ENCODE assay signal across 8 mouse cellular contexts in the genomic region with DNA sequence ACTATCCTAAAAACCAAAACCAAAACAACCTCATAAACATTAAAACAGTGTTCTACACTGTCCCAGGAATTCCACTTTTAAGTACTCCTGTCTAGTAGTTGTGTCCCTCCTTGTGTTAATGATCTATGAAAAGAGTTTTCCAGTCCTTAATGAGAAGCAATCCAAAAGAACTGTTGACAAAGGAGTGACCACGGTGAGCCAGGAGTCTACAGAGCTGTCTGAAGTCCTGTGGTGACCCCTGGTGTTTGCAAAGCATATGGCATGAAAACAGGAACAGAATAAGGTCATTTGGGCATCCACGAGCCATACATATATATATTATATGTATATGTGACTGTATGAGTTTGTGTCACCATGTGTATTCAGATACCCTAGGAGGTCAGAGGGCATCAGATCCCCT. TPM values are rescaled to one million over a fixed set of nuclear protein-coding genes. Genes with fewer than 3 reads are reported as not detected.
DNase-seq lines count a peak whose midpoint lies in the region; ATAC-seq lines count a peak whose summit lies in the region.

No protein-coding gene starts in this region.

- H3K27me3 ChIP-seq in forebrain, embryonic 10.5 days (ENCODE audit: poor library complexity, severe bottlenecking), result peaks cover 48% of the 10 kb centered on the region
- peaks cover 20% of the 10 kb centered on the region for H3K27me3 ChIP-seq in forebrain, embryonic 16.5 days (replicated peaks; ENCODE audit: control insufficient read depth, insufficient read depth, low read length)
- peaks cover 47% of the 10 kb centered on the region for H3K27me3 ChIP-seq in limb, embryonic 13.5 days
- H3K27me3 ChIP-seq in midbrain, embryonic 14.5 days (ENCODE audit: control insufficient read depth, insufficient read depth, low read length), result peaks cover 38% of the 10 kb centered on the region

- H3K27ac ChIP-seq in forebrain, embryonic 10.5 days, result no peak overlapping the region
- H3K27ac ChIP-seq in forebrain, embryonic 16.5 days (ENCODE audit: low read length), result no peak overlapping the region
- H3K27ac ChIP-seq in limb, embryonic 13.5 days, result no peak overlapping the region
- no peak overlapping the region for H3K27ac ChIP-seq in midbrain, embryonic 14.5 days (replicated peaks; ENCODE audit: low read depth, low read length)

- H3K9me3 ChIP-seq in forebrain, embryonic 10.5 days, result peaks cover 15% of the 10 kb centered on the region
- H3K9me3 ChIP-seq in forebrain, embryonic 16.5 days (ENCODE audit: control insufficient read depth, low read length), result no peaks in the 10 kb centered on the region
- 0 out of 2 replicates have a peak, but pooled peaks cover 6% of the 10 kb centered on the region for H3K9me3 ChIP-seq in limb, embryonic 13.5 days
- H3K9me3 ChIP-seq in midbrain, embryonic 14.5 days (ENCODE audit: control insufficient read depth, low read length), result peaks cover 4% of the 10 kb centered on the region; the same call in 1 of the 2 replicates

- H3K4me3 ChIP-seq in forebrain, embryonic 10.5 days, result no peak overlapping the region
- no peak overlapping the region for H3K4me3 ChIP-seq in forebrain, embryonic 16.5 days (replicated peaks; ENCODE audit: low read length)
- H3K4me3 ChIP-seq in limb, embryonic 13.5 days, result no peak overlapping the region
- H3K4me3 ChIP-seq in midbrain, embryonic 14.5 days (replicated peaks; ENCODE audit: low read depth, low read length), result no peak overlapping the region

- H3K4me2 ChIP-seq in forebrain, embryonic 16.5 days (ENCODE audit: low read length), result no peak overlapping the region
- H3K4me2 ChIP-seq in limb, embryonic 13.5 days (replicated peaks), result no peak overlapping the region
- H3K4me2 ChIP-seq in midbrain, embryonic 14.5 days (ENCODE audit: low read length), result no peak overlapping the region

- H3K9ac ChIP-seq in forebrain, embryonic 16.5 days (replicated peaks; ENCODE audit: low read depth, low read length), result no peak overlapping the region
- H3K9ac ChIP-seq in limb, embryonic 13.5 days, result no peak overlapping the region
- no peak overlapping the region for H3K9ac ChIP-seq in midbrain, embryonic 14.5 days (replicated peaks; ENCODE audit: low read length)

- DNase-seq in forebrain, embryonic 10.5 days (ENCODE audit: extremely low spot score, low spot score), result peak; percentile 52
- DNase-seq in T-cell, adult 2 months (ENCODE audit: low spot score), result peak; percentile 70
- peak; percentile 78 for DNase-seq in embryo, embryonic 11 days
- peak; percentile 80 for DNase-seq in heart, postnatal 4 days
- DNase-seq in midbrain, embryonic 14.5 days, result peak; percentile 83
- peak; percentile 70 for DNase-seq in thymus, postnatal 0 days (ENCODE audit: low spot score)

- H3K36me3 ChIP-seq in forebrain, embryonic 10.5 days (replicated peaks), result 0 out of 2 replicates have a peak, but pooled peaks cover 3% of the 10 kb centered on the region
- no peaks in the 10 kb centered on the region for H3K36me3 ChIP-seq in forebrain, embryonic 16.5 days (ENCODE audit: control insufficient read depth, insufficient read depth)
- no peaks in the 10 kb centered on the region for H3K36me3 ChIP-seq in limb, embryonic 13.5 days
- no peaks in the 10 kb centered on the region for H3K36me3 ChIP-seq in midbrain, embryonic 14.5 days (ENCODE audit: control insufficient read depth, insufficient read depth, low read length)

- 16% methylated on average over 2 of the region's 2 CpGs for WGBS in forebrain, embryonic 10.5 days
- WGBS in forebrain, embryonic 16.5 days, result 5% methylated on average over 2 of the region's 2 CpGs
- whole genome bisulfite sequencing in limb, embryonic 13.5 days, result 9% methylated on average over 2 of the region's 2 CpGs
- 13% methylated on average over 2 of the region's 2 CpGs for WGBS in midbrain, embryonic 14.5 days

- no peak for ATAC-seq in forebrain, embryonic 16.5 days
- ATAC-seq in limb, embryonic 13.5 days (ENCODE audit: low FRiP score, low read depth), result 0 out of 2 replicates have a peak, but pooled peaks have one; percentile 41
- ATAC-seq in midbrain, embryonic 14.5 days (ENCODE audit: low FRiP score, low TSS enrichment), result peak; percentile 57; the same call in 1 of the 2 replicates

- H3K4me1 ChIP-seq in forebrain, embryonic 10.5 days, result peaks cover 15% of the 10 kb centered on the region
- peaks cover 14% of the 10 kb centered on the region for H3K4me1 ChIP-seq in forebrain, embryonic 16.5 days (replicated peaks; ENCODE audit: control insufficient read depth, insufficient read depth, low read length)
- peaks cover 15% of the 10 kb centered on the region for H3K4me1 ChIP-seq in limb, embryonic 13.5 days
- no peaks in the 10 kb centered on the region for H3K4me1 ChIP-seq in midbrain, embryonic 14.5 days (ENCODE audit: control insufficient read depth, insufficient read depth, low read length)

RNA-seq across cellular contexts. Expression of a gene that starts 8.0 kb away (rescaled TPM):
- polyA plus RNA-seq in forebrain, embryonic 10.5 days (2016; fragmentation: Nextera tagmentation; extraction: Ambion mirVana), result 82.9 and 88.7 TPM in 2 replicates
- 66.8 and 67.7 TPM in 2 replicates for polyA plus RNA-seq in forebrain, embryonic 16.5 days (2015; fragmentation: Nextera tagmentation; extraction: Ambion mirVana)
- total RNA-seq in heart, postnatal 4 days (2021), result 100 to 1,000 TPM; 193 to 202 TPM
- polyA plus RNA-seq in limb, embryonic 13.5 days (2015; fragmentation: Nextera tagmentation; extraction: Ambion mirVana), result 100 and 114 TPM in 2 replicates
- 149 and 181 TPM in 2 replicates for polyA plus RNA-seq in midbrain, embryonic 14.5 days (2014; fragmentation: Nextera tagmentation; extraction: Ambion mirVana)
- 90.8 and 91.5 TPM in 2 replicates for polyA plus RNA-seq in thymus, postnatal 0 days (2015; fragmentation: Nextera tagmentation; extraction: Ambion mirVana)

RNA-seq across cellular contexts. Expression of a gene that starts 8.5 kb away (rescaled TPM):
- polyA plus RNA-seq in forebrain, embryonic 10.5 days (2016; fragmentation: Nextera tagmentation; extraction: Ambion mirVana), result 3.9 and 4.3 TPM in 2 replicates
- polyA plus RNA-seq in forebrain, embryonic 16.5 days (2015; fragmentation: Nextera tagmentation; extraction: Ambion mirVana), result 6.7 and 10.6 TPM in 2 replicates
- 1 to 10 TPM; 1.2 TPM for total RNA-seq in heart, postnatal 4 days (2021)
- 3.2 and 3.8 TPM in 2 replicates for polyA plus RNA-seq in limb, embryonic 13.5 days (2015; fragmentation: Nextera tagmentation; extraction: Ambion mirVana)
- polyA plus RNA-seq in midbrain, embryonic 14.5 days (2014; fragmentation: Nextera tagmentation; extraction: Ambion mirVana), result 6.1 and 7.6 TPM in 2 replicates
- 1.1 and 1.6 TPM in 2 replicates for polyA plus RNA-seq in thymus, postnatal 0 days (2015; fragmentation: Nextera tagmentation; extraction: Ambion mirVana)

RNA-seq across cellular contexts. Expression of a gene that starts 11.5 kb away (rescaled TPM):
- 97.3 and 102 TPM in 2 replicates for polyA plus RNA-seq in forebrain, embryonic 10.5 days (2016; fragmentation: Nextera tagmentation; extraction: Ambion mirVana)
- polyA plus RNA-seq in forebrain, embryonic 16.5 days (2015; fragmentation: Nextera tagmentation; extraction: Ambion mirVana), result 170 and 175 TPM in 2 replicates
- 100 to 1,000 TPM; 114 to 129 TPM for total RNA-seq in heart, postnatal 4 days (2021)
- polyA plus RNA-seq in limb, embryonic 13.5 days (2015; fragmentation: Nextera tagmentation; extraction: Ambion mirVana), result 127 and 133 TPM in 2 replicates
- polyA plus RNA-seq in midbrain, embryonic 14.5 days (2014; fragmentation: Nextera tagmentation; extraction: Ambion mirVana), result 188 and 205 TPM in 2 replicates
- 226 and 230 TPM in 2 replicates for polyA plus RNA-seq in thymus, postnatal 0 days (2015; fragmentation: Nextera tagmentation; extraction: Ambion mirVana)

RNA-seq across cellular contexts. Expression of a gene that starts 36.2 kb away (rescaled TPM):
- 29.7 and 30.7 TPM in 2 replicates for polyA plus RNA-seq in forebrain, embryonic 10.5 days (2016; fragmentation: Nextera tagmentation; extraction: Ambion mirVana)
- polyA plus RNA-seq in forebrain, embryonic 16.5 days (2015; fragmentation: Nextera tagmentation; extraction: Ambion mirVana), result 43.0 and 44.1 TPM in 2 replicates
- 10 to 100 TPM; 11.0 to 12.1 TPM for total RNA-seq in heart, postnatal 4 days (2021)
- 28.0 and 29.6 TPM in 2 replicates for polyA plus RNA-seq in limb, embryonic 13.5 days (2015; fragmentation: Nextera tagmentation; extraction: Ambion mirVana)
- polyA plus RNA-seq in midbrain, embryonic 14.5 days (2014; fragmentation: Nextera tagmentation; extraction: Ambion mirVana), result 42.4 and 42.5 TPM in 2 replicates
- polyA plus RNA-seq in thymus, postnatal 0 days (2015; fragmentation: Nextera tagmentation; extraction: Ambion mirVana), result 27.8 and 30.8 TPM in 2 replicates

RNA-seq across cellular contexts. Expression of a gene that starts 47.2 kb away (rescaled TPM):
- 415 and 417 TPM in 2 replicates for polyA plus RNA-seq in forebrain, embryonic 10.5 days (2016; fragmentation: Nextera tagmentation; extraction: Ambion mirVana)
- 230 and 237 TPM in 2 replicates for polyA plus RNA-seq in forebrain, embryonic 16.5 days (2015; fragmentation: Nextera tagmentation; extraction: Ambion mirVana)
- total RNA-seq in heart, postnatal 4 days (2021), result 100 to 1,000 TPM; 240 to 249 TPM
- polyA plus RNA-seq in limb, embryonic 13.5 days (2015; fragmentation: Nextera tagmentation; extraction: Ambion mirVana), result 316 and 329 TPM in 2 replicates
- 293 and 309 TPM in 2 replicates for polyA plus RNA-seq in midbrain, embryonic 14.5 days (2014; fragmentation: Nextera tagmentation; extraction: Ambion mirVana)
- 236 and 274 TPM in 2 replicates for polyA plus RNA-seq in thymus, postnatal 0 days (2015; fragmentation: Nextera tagmentation; extraction: Ambion mirVana)
